Mouse (Mus musculus): ENCODE results near the gene Stk36.

GRCm38 (mm10) chr1:74626076-74626475 lies 24.8 kb downstream of the Stk36 start:
- TF ChIP-seq CTCF (IDR thresholded peaks at IDR 0.05; ENCODE audit: borderline replicate concordance, insufficient read depth, low read length) (no peak), POLR2A (IDR thresholded peaks at IDR 0.05; ENCODE audit: low read depth, low read length) (no peak)

Data from embryonic fibroblast, embryonic 13.5 days (primary cell).